Mouse (Mus musculus): ENCODE results near the gene Mobp.

Mobp gene

DNA sequence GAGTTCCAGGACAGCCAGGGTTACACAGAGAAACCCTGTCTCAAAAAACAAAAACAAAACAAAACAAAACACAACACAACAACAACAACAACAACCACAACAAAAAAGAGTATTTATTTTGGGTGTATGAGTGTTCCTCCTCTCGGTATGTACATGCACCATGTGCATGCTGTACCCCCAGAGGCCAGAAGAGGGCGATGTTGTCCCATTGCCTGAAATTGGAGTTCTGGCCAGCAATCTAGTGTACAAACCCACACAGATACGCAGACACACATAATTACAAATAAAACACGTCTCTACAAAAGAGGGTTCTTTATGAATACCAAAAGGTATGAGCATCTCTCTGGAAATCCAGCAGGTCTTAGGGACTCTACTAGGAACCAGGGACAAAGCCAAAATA, 60.6 kb downstream of the Mobp start:
- ATAC-seq (ENCODE audit: low TSS enrichment) = no peak

DNA sequence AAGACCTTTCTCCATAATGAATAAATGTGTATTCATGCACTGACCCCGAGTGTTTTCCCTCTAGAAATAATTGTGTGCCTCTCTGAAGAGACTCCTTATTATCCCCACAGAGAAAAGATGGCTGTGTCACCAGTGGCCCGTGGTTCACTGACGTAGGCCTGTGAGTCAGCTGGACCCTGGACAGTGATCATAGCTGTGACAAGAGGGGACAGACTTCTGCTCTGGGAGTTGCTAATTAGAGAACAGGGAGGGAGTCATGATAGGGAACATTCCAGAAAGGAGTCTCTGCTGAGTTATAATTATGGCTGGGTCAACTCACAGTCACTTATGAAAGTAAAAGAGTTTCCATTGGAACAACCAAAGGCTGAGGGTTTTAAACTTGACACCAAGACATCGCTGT, 61.4 kb downstream of the Mobp start:
- ATAC-seq (ENCODE audit: low TSS enrichment) = no peak

DNA sequence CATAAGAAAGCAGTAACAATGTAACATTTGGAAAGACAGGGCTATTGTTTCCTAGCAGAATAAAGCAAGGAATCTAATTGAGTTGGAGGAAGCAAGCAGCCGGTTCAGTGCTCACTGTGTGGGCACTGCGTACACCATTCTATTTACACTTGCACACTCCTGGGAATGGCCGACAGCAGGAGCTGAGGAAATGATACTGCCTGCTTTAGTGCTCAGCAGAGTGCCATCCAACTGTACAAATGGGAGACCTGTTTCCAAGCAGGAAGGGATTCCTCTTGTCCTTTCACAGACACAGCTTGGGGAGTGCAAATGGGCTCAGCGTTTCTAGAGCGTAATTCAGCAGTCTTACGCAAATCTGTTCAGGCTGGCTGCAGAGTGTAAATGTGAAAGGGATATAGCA, 63.4 kb downstream of the Mobp start:
- ATAC-seq (ENCODE audit: low TSS enrichment) = peak; percentile 75; the same call in 1 of the 2 replicates

DNA sequence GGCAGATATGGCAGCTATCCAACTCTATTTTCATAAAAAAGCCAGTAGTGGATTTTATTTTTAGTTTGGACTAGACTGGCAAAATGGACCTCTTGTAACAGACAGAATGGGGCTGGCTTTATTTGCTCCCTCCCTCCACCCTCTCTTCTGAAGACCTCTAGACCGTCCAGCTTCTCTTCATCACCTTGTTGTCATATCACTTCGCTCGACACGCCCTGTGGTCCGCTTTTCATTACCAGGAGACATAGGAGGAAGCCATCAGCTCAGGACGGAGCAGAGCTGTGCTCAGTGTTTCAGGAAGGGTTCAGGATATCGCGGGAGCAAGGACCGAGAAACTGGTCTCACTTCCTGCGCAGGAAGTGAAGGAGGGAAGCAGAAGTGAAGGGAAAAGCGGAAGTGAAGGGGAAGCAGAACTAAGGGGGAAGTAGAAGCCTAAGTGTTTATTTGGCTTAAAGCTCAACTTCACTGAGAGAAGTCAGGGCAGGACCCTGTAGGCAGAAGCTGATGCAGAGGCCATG, 65.5 kb downstream of the Mobp start:
- no peak for ATAC-seq (ENCODE audit: low TSS enrichment)

DNA sequence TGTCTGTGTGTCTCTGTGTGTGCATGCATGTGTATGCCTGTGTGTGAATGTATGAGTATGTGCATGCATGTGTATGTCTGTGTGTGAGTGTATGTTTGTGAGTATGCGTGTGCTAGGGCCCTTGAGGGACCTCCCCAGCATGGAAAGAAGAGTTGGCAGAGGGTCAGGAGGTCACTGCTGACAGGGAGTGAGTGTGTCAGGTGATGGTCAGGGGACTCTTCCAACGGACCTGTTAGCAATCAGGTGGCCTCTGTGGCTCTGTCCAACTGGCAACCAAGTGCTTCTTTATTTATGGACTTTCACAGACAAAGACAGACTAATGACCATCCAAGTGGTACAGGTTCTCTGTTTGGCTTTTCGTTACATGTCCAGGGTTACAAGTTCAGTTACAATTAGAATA, 69.9 kb downstream of the Mobp start:
- ATAC-seq (ENCODE audit: low TSS enrichment) = no peak
